Mouse (Mus musculus) erythroblast, adult 5-6 weeks (primary cell): Measurements from ENCODE around the gene Tradd. TPM values are rescaled to one million over a fixed set of nuclear protein-coding genes. Genes with fewer than 3 reads are reported as not detected.
"Not testable (repeated sequence)": the region's sequence is repeated elsewhere in the genome, so short reads cannot be mapped to it uniquely, and the experiment has no call there.

ENCODE experiments used
- ATAC-seq: replicated peaks from 2 replicates; pipeline ENCODE4 v1.8.0; 2016; ENCODE audit warnings: moderate number of reproducible peaks, mild to moderate bottlenecking, moderate TSS enrichment, inconsistent platforms; ENCODE audit not compliant: poor library complexity, low FRiP score, severe bottlenecking
- total RNA-seq, 2 experiments: library from RNA; stranded (forward) in 1 of 2; stranded (reverse) in 1 of 2; fragments of 150-400 nt in 1 of 2; fragments of 200-764, 138-1000 nt in 1 of 2; gene quantifications; 2 replicates each; pipeline versions ENCODE4 v1.2.3 to v1.2.4; 2015 to 2017; ENCODE audit warnings: low replicate concordance in 2 of 2

The Tradd gene
- total RNA-seq, 2 experiments from 2014 or later, result 3.5 to 3.6 TPM

DNA sequence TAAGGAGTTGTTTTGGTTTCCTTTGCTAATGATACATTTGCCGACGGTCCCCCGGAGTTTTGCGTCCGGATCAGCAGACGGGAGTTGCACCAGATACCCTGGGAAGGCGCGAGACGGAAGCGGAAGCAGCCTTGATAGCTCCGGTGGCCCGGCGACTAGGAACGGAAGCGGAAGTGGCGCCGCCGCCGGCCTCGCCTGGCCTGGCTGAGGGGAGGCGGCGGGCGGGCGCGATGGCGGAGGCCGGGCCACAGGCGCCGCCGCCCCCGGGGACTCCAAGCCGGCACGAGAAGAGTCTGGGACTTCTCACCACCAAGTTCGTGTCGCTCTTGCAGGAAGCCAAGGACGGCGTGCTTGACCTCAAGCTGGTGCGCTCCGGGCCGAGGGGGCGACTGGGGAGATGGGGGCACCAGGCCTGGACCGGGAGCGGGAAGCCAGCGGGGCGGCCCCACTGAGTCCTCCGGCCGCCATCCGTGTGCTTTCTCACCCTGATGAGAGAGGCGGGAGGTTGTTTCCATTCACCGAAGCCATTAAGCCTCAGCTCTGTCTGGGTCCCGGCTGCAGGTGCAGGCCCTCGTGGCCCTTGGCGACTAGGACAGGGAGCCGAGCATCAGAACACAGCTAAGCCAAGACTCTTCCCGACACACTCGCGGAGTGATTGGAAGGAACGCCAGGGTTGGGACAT lies 33.2 kb upstream of the Tradd start, which contains the start of gene E2f4:
E2f4 (plus strand) TSS at position 153 of the 682 bp plus-strand sequence.
- peak; percentile 73 for ATAC-seq

GRCm38 (mm10) chr8:105295895-105296573 lies 31.6 kb upstream of the Tradd start, which contains the start of gene Exoc3l:
TSS of gene Exoc3l (minus strand) at chr8:105296101.
- ATAC-seq, result no peak

- ATAC-seq, result no peak
These were observed 30.8 kb upstream of the Tradd start for GRCm38 (mm10) chr8:105295256-105295655.

DNA sequence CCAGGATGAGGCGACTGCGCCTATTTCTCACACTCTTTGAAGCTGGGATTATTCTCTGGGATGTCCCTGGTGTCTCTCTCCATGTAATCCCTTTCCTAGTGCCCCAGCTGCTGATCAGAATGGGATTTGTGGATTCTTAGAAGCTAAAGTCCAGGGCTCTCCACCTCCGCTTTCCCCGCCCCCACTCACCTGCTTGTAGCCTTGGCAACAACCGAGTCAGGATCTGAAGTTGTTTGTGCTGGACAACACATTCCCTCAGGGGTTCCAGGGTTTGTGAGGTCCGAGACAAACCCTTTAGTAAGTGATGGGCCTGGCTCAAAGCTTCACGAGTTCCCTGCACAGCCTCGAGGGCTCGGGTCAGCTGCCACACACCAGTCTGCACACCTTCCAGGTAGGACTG lies 30.4 kb upstream of the Tradd start:
- no peak for ATAC-seq

- ATAC-seq, result no peak
These were observed 29.0 kb upstream of the Tradd start for GRCm38 (mm10) chr8:105293405-105293804.

GRCm38 (mm10) chr8:105292471-105292870 lies 28.1 kb upstream of the Tradd start:
- no peak for ATAC-seq

GRCm38 (mm10) chr8:105291802-105292201 lies 27.4 kb upstream of the Tradd start:
- not testable (repeated sequence) for ATAC-seq

- ATAC-seq, result not testable (repeated sequence)
These were observed 27.0 kb upstream of the Tradd start for GRCm38 (mm10) chr8:105291364-105291763.

- ATAC-seq, result peak; percentile 76
These were observed 26.3 kb upstream of the Tradd start for GRCm38 (mm10) chr8:105290554-105291314.

DNA sequence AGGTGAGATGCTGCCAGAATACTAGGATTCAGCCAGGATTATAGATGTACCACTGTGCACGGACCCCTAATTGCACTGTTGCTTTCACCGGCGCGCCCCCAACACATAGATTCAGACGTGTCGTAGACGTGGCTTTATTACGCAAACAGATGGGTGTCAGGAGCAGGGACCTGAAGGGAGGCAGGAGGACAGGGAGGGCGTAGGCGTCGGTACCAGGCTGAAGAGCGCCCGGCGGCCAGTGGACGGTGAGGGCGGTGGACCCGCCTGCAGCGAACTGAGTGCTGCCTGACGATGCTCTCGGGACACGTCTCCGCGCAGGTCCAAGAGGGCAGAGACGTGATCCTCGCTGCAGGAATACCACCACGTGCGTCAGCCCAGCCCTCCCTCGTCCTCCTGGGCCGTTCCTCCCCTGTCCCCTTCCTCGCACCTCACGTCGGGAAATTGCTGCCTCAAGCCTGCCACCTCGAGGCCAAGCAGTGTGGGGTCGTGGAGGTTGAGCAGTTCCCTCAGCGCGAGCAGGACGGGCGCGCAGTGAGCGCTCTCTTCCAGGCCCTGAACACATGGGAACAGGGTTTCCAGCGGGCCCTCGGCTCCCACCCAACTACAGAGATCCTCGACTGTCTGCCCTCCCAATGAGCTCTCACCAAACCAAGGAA lies 25.5 kb upstream of the Tradd start, which contains the start of gene 4931428F04Rik:
4931428F04Rik (minus strand) TSS at position 60 of the 656 bp plus-strand sequence.
- 0 out of 2 replicates have a peak, but pooled peaks have one; percentile 15 for ATAC-seq

GRCm38 (mm10) chr8:105288958-105289732 lies 24.7 kb upstream of the Tradd start:
- ATAC-seq, result peak; percentile 58

DNA sequence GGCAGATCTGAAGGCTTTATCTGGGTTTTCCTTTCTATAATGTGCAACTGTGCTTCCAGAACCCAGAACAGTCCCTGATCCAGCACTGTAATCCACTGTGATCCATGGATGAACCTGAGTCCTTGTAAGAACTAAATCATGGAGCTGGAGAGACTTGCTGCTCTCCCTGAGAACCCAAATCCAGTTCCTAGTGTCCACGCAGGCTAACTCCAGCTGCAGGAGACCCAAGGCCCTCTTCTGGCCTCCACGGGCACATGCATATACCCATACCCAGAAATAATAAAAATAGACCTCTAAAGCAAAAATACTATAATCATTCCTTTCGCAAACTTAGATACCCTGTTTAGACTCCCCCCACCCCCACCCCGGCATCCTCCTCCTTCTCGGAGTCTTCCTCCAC lies 23.8 kb upstream of the Tradd start:
- no peak for ATAC-seq

DNA sequence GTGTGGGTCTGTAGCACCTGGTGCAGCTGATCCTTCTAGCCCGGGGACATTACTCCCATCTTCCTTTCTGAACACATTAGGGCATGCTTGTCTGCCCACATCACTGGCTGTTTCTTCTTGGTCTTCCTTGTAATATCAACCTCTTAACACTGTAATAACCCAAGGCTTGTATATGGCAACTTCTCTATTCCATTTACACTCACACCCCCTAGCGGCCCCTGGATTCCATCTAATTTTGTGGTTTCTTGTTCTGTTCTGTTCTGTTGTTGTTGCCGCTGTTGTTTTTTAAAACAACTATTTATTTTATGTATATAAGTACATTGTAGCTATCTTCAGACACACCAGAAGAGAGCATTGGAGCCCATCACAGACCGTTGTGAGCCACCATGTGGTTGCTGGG lies 22.5 kb upstream of the Tradd start:
- ATAC-seq, result no peak

- ATAC-seq, result no peak
These were observed 21.1 kb upstream of the Tradd start for GRCm38 (mm10) chr8:105285514-105285913.

DNA sequence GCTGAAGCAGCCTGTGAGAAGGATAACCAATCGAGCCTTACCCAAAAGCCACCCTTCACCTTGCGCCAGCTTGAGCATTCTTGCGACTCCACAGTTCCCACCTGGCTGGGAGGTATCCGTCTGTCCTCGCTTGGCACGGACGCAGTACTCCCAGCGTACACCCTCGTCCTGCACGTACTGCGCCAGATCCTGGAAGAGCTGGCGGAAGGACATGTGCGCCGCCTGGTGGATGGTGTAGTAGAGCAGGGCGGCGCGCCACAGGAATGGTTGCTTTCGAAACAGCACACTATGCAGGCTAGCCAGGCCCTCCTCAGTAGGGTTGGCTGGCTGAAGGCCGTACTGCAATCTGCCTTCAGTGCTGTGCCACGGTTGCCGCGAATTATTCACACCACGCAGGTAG lies 18.7 kb upstream of the Tradd start:
- ATAC-seq, result peak; percentile 66

DNA sequence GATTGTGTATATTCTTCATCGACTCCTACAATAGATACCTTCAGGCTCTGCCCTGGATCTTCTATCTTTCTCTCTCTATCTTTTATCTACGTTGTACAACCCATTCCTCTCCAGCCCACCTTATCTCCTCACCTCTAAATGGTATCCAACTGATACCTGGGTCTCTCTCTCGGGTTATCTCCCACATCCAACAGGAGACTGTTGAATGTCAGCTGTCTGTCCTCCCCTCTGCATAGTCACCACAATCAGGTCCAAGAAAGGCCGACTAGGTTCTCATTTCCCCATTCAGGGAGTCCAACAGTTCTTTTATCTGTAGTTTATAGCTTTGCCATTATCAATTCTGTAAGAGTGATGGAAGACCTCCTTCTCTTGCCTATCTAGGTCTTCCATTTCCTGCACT lies 17.8 kb upstream of the Tradd start:
- no peak for ATAC-seq

DNA sequence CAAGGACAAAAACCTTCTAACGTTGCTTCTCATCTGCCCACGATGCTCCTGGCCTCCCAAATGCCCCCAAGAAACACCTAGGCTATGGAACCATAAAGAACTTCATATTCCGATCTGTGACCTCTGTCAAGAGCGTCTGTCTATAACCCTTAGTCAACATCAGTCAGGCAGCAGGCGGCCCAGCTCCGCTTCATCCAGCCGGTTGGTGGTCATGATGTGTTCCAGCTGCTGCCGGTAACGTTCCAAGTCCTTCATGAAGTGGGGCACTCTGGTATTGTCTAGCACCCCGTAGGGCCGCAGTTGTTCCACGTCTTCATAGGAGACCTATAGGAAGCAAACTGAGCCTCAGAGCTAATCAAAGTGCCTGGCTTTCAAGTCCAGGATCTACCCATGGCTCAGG lies 17.4 kb upstream of the Tradd start:
- no peak for ATAC-seq

DNA sequence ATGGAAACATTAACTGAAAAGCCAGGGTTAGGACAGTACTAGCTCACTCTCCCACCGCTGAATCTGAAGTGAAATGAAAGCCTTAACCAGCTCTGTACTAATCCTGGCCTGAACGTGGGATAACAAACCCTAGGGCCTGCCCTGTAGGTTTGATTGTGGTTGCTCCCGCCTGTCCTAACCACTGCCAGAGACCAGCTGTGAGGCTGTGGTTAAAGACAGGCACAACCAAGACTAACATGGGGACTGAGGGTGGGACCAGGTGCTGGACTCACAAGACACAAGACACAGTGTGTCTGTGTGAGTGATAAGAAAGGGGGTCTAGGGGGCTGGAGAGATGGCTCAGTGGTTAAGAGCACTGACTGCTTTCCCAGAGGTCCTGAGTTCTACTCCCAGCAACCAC lies 16.2 kb upstream of the Tradd start:
- ATAC-seq, result no peak

DNA sequence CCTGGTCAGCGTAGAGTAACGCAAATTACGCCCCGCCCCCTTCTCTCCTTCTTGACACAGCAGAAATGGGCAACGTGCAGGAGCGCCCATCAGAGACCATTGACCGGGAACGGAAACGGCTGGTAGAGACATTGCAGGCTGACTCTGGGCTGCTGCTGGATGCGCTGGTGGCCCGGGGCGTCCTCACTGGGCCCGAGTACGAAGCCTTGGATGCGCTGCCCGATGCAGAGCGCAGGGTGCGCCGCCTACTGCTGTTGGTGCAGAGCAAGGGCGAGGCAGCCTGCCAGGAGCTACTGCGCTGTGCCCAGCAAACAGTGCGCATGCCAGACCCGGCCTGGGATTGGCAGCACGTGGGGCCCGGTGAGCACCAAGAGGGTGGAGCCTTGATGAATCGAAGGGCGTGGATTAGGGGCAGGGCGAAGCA lies 14.5 kb upstream of the Tradd start:
- peak; percentile 79 for ATAC-seq
